Mouse (Mus musculus) right cerebral cortex, postnatal 36 days (tissue): ENCODE data around the gene 5430402E10Rik.
"Not testable (repeated sequence)": the region's sequence is repeated elsewhere in the genome, so short reads cannot be mapped to it uniquely, and the experiment has no call there.

Experiments used
- DNase-seq, 2 experiments: peaks; one replicate each; pipeline ENCODE4 v3.0.0; 2022; ENCODE audit warnings: low spot score in 2 of 2, mixed read lengths in 1 of 2

5430402E10Rik gene

GRCm38 (mm10) chrX:77924962-77925361 is at the start of gene 5430402E10Rik:
TSS of gene 5430402E10Rik (minus strand) at chrX:77925062.
- not testable (repeated sequence) for DNase-seq

- DNase-seq = not testable (repeated sequence)
These were observed 44.8 kb downstream of the 5430402E10Rik start for GRCm38 (mm10) chrX:77880033-77880432.
